Comparison of ENCODE assay signal across 25 mouse cellular contexts in the genomic region with DNA sequence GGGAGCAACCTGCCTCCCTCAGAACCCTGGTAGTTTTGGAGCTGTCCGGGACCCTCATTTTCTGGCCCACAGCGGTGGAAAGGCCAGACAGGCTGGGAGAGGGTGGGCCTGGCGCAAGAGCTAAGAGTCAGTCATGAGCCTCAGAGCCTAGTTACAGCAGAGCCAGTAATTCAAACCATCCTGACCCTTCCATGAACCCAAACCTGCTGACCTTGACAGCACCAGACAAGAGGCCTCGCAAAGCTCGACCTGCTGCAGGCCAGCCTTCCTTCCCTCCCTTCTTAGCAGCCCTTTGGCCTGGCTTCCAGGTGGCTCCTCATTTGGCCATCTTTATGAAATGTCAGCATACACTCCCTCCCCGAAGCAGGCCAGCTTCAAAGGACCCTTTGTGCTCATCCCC. TPM values are rescaled to one million over a fixed set of nuclear protein-coding genes. Genes with fewer than 3 reads are reported as not detected.
DNase-seq lines count a peak whose midpoint lies in the region; ATAC-seq and TF ChIP-seq lines count a peak whose summit lies in the region.
"Had no signal": no experiment of that assay in that cellular context is flagged by ENCODE, and none has a peak within 500 bp of the region (broad histone marks: within the 10 kb centered on the region; RNA-seq: fewer than 3 reads in every experiment).

No protein-coding gene starts in this region.

- peaks cover 71% of the 10 kb centered on the region for H3K4me1 ChIP-seq in forebrain, embryonic 10.5 days
- peaks cover 16% of the 10 kb centered on the region for H3K4me1 ChIP-seq in forebrain, embryonic 14.5 days (ENCODE audit: control insufficient read depth, insufficient read depth, low read length)
- H3K4me1 ChIP-seq in kidney, adult 2 months (ENCODE audit: control insufficient read depth, insufficient read depth, low read length) = peaks cover 24% of the 10 kb centered on the region
- H3K4me1 ChIP-seq: lung, embryonic 15.5 days had no signal

- no peak for ATAC-seq in forebrain, embryonic 14.5 days
- ATAC-seq: forebrain, postnatal 0 days had no signal

- H3K4me2 ChIP-seq in forebrain, embryonic 14.5 days (ENCODE audit: low read length) = no peak overlapping the region
- H3K4me2 ChIP-seq: embryonic facial prominence, embryonic 13.5 days; limb, embryonic 13.5 days; lung, embryonic 15.5 days; midbrain, embryonic 11.5 days; neural tube, embryonic 12.5 days had no signal

- no peaks in the 10 kb centered on the region for H3K9me3 ChIP-seq in forebrain, embryonic 10.5 days
- no peaks in the 10 kb centered on the region for H3K9me3 ChIP-seq in forebrain, embryonic 14.5 days (replicated peaks; ENCODE audit: control insufficient read depth, low read length)
- H3K9me3 ChIP-seq: embryonic facial prominence, embryonic 13.5 days; G1E; limb, embryonic 13.5 days; lung, embryonic 15.5 days; neural tube, embryonic 12.5 days had no signal

- H3K27me3 ChIP-seq in forebrain, embryonic 10.5 days (ENCODE audit: poor library complexity, severe bottlenecking) = peaks cover 82% of the 10 kb centered on the region
- no peaks in the 10 kb centered on the region for H3K27me3 ChIP-seq in forebrain, embryonic 14.5 days (replicated peaks; ENCODE audit: control insufficient read depth, insufficient read depth, low read length)
- H3K27me3 ChIP-seq in kidney, adult 2 months (replicated peaks; ENCODE audit: control insufficient read depth, insufficient read depth, low read length) = no peaks in the 10 kb centered on the region
- H3K27me3 ChIP-seq: lung, embryonic 15.5 days; neural tube, embryonic 12.5 days had no signal

- H3K9ac ChIP-seq in forebrain, embryonic 14.5 days (ENCODE audit: low read length) = no peak overlapping the region
- H3K9ac ChIP-seq: embryonic facial prominence, embryonic 13.5 days; forebrain, postnatal 0 days; limb, embryonic 13.5 days; liver, embryonic 14.5 days; lung, embryonic 15.5 days; neural tube, embryonic 12.5 days had no signal

- H3K36me3 ChIP-seq in forebrain, embryonic 10.5 days (replicated peaks) = no peaks in the 10 kb centered on the region
- H3K36me3 ChIP-seq in forebrain, embryonic 14.5 days (ENCODE audit: control insufficient read depth, insufficient read depth, low read length) = no peaks in the 10 kb centered on the region
- no peaks in the 10 kb centered on the region for H3K36me3 ChIP-seq in kidney, adult 2 months (ENCODE audit: control insufficient read depth, insufficient read depth, low read length)
- H3K36me3 ChIP-seq: embryonic facial prominence, embryonic 13.5 days; G1E; limb, embryonic 13.5 days; lung, embryonic 15.5 days; neural tube, embryonic 12.5 days had no signal

- no peak for TF ChIP-seq POLR2A in kidney, adult 2 months (IDR thresholded peaks at IDR 0.05; ENCODE audit: low read depth, low read length)

- peak overlapping the region; percentile 60; the same call in 1 of the 2 replicates for H3K27ac ChIP-seq in forebrain, embryonic 10.5 days
- no peak overlapping the region for H3K27ac ChIP-seq in forebrain, embryonic 14.5 days (ENCODE audit: low read depth, low read length)
- H3K27ac ChIP-seq in kidney, adult 2 months (ENCODE audit: insufficient read depth, low read depth, low read length) = no peak overlapping the region
- H3K27ac ChIP-seq: embryonic facial prominence, embryonic 13.5 days; limb, embryonic 13.5 days; liver, embryonic 14.5 days; lung, embryonic 15.5 days; macrophage; neural tube, embryonic 12.5 days had no signal

- H3K4me3 ChIP-seq in forebrain, embryonic 10.5 days = no peak overlapping the region
- no peak overlapping the region for H3K4me3 ChIP-seq in forebrain, embryonic 14.5 days (ENCODE audit: low read depth, low read length)
- H3K4me3 ChIP-seq in kidney, adult 2 months (ENCODE audit: insufficient read depth, low read depth, low read length) = no peak overlapping the region
- H3K4me3 ChIP-seq: embryonic facial prominence, embryonic 13.5 days; limb, embryonic 13.5 days; lung, embryonic 15.5 days; neural tube, embryonic 12.5 days had no signal

- 61% methylated on average over 6 of the region's 6 CpGs for WGBS in forebrain, embryonic 10.5 days
- WGBS in forebrain, embryonic 14.5 days = 75% methylated on average over 6 of the region's 6 CpGs
- 42% methylated on average over 6 of the region's 6 CpGs for WGBS in kidney, adult 2 months

- DNase-seq in forebrain, embryonic 10.5 days (ENCODE audit: extremely low spot score, low spot score) = no peak
- DNase-seq in forebrain, embryonic 14.5 days (ENCODE audit: low spot score) = no peak
- peak; percentile 21 for DNase-seq in R1 (ENCODE audit: low read depth, low spot score)
- DNase-seq in kidney, adult 2 months = peak; percentile 75
- DNase-seq in kidney, postnatal 10 days = peak; percentile 36
- DNase-seq in ovary, adult 18-20 months (ENCODE audit: low spot score) = no peak
- no peak for DNase-seq in frontal cortex, postnatal 14 days (ENCODE audit: low spot score in 2 of 2)
- DNase-seq in lung, postnatal 10 days = no peak
- DNase-seq: adrenal gland, postnatal 36 days; cerebellum, adult 18-20 months; cerebellum, postnatal 25 days; forebrain, postnatal 0 days; heart, postnatal 36 days; right cerebral cortex, postnatal 14 days; spleen, adult 18-20 months; thymus, postnatal 4 days had no signal

- TF ChIP-seq CTCF in kidney, adult 2 months (conservative IDR thresholded peaks at IDR 0.05; ENCODE audit: insufficient read depth, insufficient read length, low read depth, low read length) = no peak

RNA-seq across cellular contexts. Expression of a gene that starts 44.5 kb away (rescaled TPM):
- 0.56 and 0.81 TPM in 2 replicates for polyA plus RNA-seq in forebrain, embryonic 10.5 days (2016; fragmentation: Nextera tagmentation; extraction: Ambion mirVana)
- polyA plus RNA-seq in forebrain, embryonic 14.5 days (2014; fragmentation: Nextera tagmentation; extraction: Ambion mirVana) = 0.09 TPM in 1 of 2 replicates, not detected in the other
- 25.8 and 29.7 TPM in 2 replicates for polyA plus RNA-seq in kidney, adult 2 months (2012; rRNA removed)
- polyA plus RNA-seq: G1E; heart, embryonic 14.5 days; limb, embryonic 13.5 days; liver, embryonic 14.5 days; macrophage had no signal

Comparison
In these comparisons a context has a peak if more than half of its experiments do, and no peak if none do; other contexts are left out.
1. DNase-seq: peak in R1 (single experiment), kidney, adult 2 months (single experiment) and kidney, postnatal 10 days (single experiment); none in forebrain, embryonic 10.5 days (single experiment), forebrain, embryonic 14.5 days (single experiment), ovary, adult 18-20 months (single experiment), frontal cortex, postnatal 14 days (0 of 2) and lung, postnatal 10 days (single experiment).
2. RNA of a gene that starts 44.5 kb away (polyA plus RNA-seq): 25.8 to 29.7 TPM in kidney, adult 2 months; 0.56 to 0.81 TPM in forebrain, embryonic 10.5 days and 0.09 TPM in forebrain, embryonic 14.5 days; every median in the first group is over 10 times any median in the second.